Mouse (Mus musculus): ENCODE data around the gene Hist1h4d. TPM values are rescaled to one million over a fixed set of nuclear protein-coding genes. Genes with fewer than 3 reads are reported as not detected.
"Not testable (repeated sequence)": the region's sequence is repeated elsewhere in the genome, so short reads cannot be mapped to it uniquely, and the experiment has no call there.

Gene Hist1h4d
- polyA plus RNA-seq, 1 experiment from 2014 or later = 49.0 TPM

DNA sequence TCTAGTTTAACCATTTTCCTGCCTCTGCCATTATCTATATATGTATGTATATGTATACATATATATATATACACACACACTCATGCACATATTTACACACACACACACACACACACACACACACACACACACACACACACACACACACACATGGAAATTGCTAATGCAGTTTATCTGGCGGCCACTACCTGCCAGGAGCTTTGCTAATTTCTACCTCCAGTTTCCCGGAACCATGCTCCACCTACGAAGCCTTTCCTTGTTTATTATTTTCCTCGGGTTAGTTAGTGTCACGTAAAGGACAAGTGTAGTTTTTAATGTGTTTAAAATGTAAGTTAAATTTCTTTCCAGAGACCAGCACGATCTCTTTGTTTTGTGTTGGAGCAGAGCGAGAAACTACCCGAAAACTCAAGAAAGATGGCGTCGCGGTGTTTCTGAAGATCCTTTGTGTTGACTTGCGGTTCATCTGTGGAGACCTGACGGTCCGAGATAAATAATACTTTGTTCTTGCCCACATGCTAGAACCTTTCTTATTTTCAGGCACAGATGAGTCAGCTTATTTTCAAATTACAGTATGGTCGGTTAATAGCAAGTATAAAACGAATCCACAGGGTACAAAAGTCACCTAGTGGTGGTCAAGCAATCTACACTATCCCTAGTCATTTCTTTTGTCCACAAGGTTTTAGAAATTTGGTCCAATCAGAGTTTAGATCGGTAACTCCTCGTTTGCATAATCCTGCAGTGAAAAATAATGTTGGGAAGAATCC lies 18.5 kb upstream of the Hist1h4d start:
- Histone ChIP-seq H3K9me3 (ENCODE audit: control insufficient read depth, low read length) (no peaks in the 10 kb centered on the region), H3K4me1 (ENCODE audit: control insufficient read depth in 2 of 2, insufficient read depth in 2 of 2, low read length in 2 of 2) (no peaks in the 10 kb centered on the region), H3K27me3 (ENCODE audit: control insufficient read depth, insufficient read depth, low read length) (no peaks in the 10 kb centered on the region), H3K27ac (replicated peaks in 1 of 2; ENCODE audit: control insufficient read depth in 1 of 2, insufficient read depth in 1 of 2, low read depth in 2 of 2, low read length in 2 of 2) (peak overlapping the region; percentile 89 to 99), H3K9ac (ENCODE audit: low read length) (peak overlapping the region; percentile 57), H3K36me3 (ENCODE audit: control insufficient read depth, insufficient read depth, low read length) (no peaks in the 10 kb centered on the region), H3K4me3 (ENCODE audit: control insufficient read depth in 1 of 2, insufficient read depth in 1 of 2, low read depth in 1 of 2, low read length in 2 of 2) (peak overlapping the region; percentile 40 to 44), H3K4me2 (ENCODE audit: low read length) (peak overlapping the region; percentile 74)
- ATAC-seq (ENCODE audit: insufficient number of reproducible peaks, insufficient read depth, low FRiP score, low read depth) = peak; percentile 29; the same call in 1 of the 2 replicates
- WGBS = 3% methylated on average over 18 of the region's 18 CpGs

- no peak for ATAC-seq (ENCODE audit: insufficient number of reproducible peaks, insufficient read depth, low FRiP score, low read depth)
- H3K9ac ChIP-seq (ENCODE audit: low read length) = no peak overlapping the region
- 89% methylated on average over 2 of the region's 2 CpGs for WGBS
- H3K4me1 ChIP-seq (ENCODE audit: control insufficient read depth in 2 of 2, insufficient read depth in 2 of 2, low read length in 2 of 2) = no peaks in the 10 kb centered on the region
- no peak overlapping the region for H3K4me2 ChIP-seq (ENCODE audit: low read length)
- H3K27me3 ChIP-seq (ENCODE audit: control insufficient read depth, insufficient read depth, low read length) = no peaks in the 10 kb centered on the region
- no peaks in the 10 kb centered on the region for H3K9me3 ChIP-seq (ENCODE audit: control insufficient read depth, low read length)
- no peak overlapping the region for H3K27ac ChIP-seq (replicated peaks in 1 of 2; ENCODE audit: control insufficient read depth in 1 of 2, insufficient read depth in 1 of 2, low read depth in 2 of 2, low read length in 2 of 2)
- no peaks in the 10 kb centered on the region for H3K36me3 ChIP-seq (ENCODE audit: control insufficient read depth, insufficient read depth, low read length)
- H3K4me3 ChIP-seq (ENCODE audit: control insufficient read depth in 1 of 2, insufficient read depth in 1 of 2, low read depth in 1 of 2, low read length in 2 of 2) = no peak overlapping the region
Observed at GRCm38 (mm10) chr13:23564482-23564881, 16.9 kb upstream of the Hist1h4d start.

GRCm38 (mm10) chr13:23570261-23571021 lies 11.0 kb upstream of the Hist1h4d start:
- 5% methylated on average over 13 of the region's 41 CpGs for WGBS
- H3K36me3 ChIP-seq (ENCODE audit: control insufficient read depth, insufficient read depth, low read length); ATAC-seq (ENCODE audit: insufficient number of reproducible peaks, insufficient read depth, low FRiP score, low read depth); H3K27me3 ChIP-seq (ENCODE audit: control insufficient read depth, insufficient read depth, low read length); H3K9me3 ChIP-seq (ENCODE audit: control insufficient read depth, low read length): not testable (repeated sequence)
- Histone ChIP-seq H3K4me3 (ENCODE audit: control insufficient read depth in 1 of 2, insufficient read depth in 1 of 2, low read depth in 1 of 2, low read length in 2 of 2) (peak overlapping the region; percentile 44 to 57), H3K4me2 (ENCODE audit: low read length) (peak overlapping the region; percentile 70), H3K27ac (replicated peaks in 1 of 2; ENCODE audit: control insufficient read depth in 1 of 2, insufficient read depth in 1 of 2, low read depth in 2 of 2, low read length in 2 of 2) (peak overlapping the region; percentile 95 to 96), H3K4me1 (ENCODE audit: control insufficient read depth in 2 of 2, insufficient read depth in 2 of 2, low read length in 2 of 2) (peaks cover 3 to 13% of the 10 kb centered on the region in 2 experiments), H3K9ac (ENCODE audit: low read length) (peak overlapping the region; percentile 68)

DNA sequence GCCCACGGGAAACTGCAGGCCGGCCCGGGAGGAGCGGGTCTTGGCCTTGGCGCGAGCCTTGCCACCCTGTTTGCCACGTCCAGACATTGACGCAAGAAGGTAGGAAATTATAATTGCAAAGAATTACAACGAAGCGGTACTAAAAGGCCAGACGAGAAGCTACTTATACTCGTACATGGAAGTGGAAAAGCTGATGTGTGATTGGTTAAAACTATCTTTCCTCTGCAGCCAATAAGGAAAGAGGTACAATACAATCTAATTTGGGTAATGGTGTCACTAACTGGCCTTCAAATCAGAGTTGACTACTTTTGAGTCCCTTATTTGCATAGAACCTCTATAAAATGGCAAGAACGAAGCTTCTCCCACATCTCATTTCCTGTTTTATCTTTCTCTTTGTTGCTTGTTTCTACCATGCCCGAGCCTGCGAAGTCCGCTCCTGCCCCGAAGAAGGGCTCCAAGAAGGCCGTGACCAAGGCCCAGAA lies 10.3 kb upstream of the Hist1h4d start, which contains the start of the genes Hist1h2ae and Hist1h2bg:
TSS of gene Hist1h2ae (minus strand) at position 199 of the 482 bp plus-strand sequence.
TSS of gene Hist1h2bg (plus strand) at position 375 of the 482 bp plus-strand sequence.
- ATAC-seq (ENCODE audit: insufficient number of reproducible peaks, insufficient read depth, low FRiP score, low read depth) = peak; percentile 84
- Histone ChIP-seq H3K36me3 (ENCODE audit: control insufficient read depth, insufficient read depth, low read length) (no peaks in the 10 kb centered on the region), H3K4me1 (ENCODE audit: control insufficient read depth in 2 of 2, insufficient read depth in 2 of 2, low read length in 2 of 2) (peaks cover 3 to 14% of the 10 kb centered on the region in 2 experiments), H3K9ac (ENCODE audit: low read length) (peak within 1 kb of the TSS; percentile 80), H3K27me3 (ENCODE audit: control insufficient read depth, insufficient read depth, low read length) (no peaks in the 10 kb centered on the region), H3K9me3 (ENCODE audit: control insufficient read depth, low read length) (no peaks in the 10 kb centered on the region), H3K4me2 (ENCODE audit: low read length) (peak within 1 kb of the TSS; percentile 70), H3K27ac (replicated peaks in 1 of 2; ENCODE audit: control insufficient read depth in 1 of 2, insufficient read depth in 1 of 2, low read depth in 2 of 2, low read length in 2 of 2) (peak within 1 kb of the TSS; percentile 95 to 96), H3K4me3 (ENCODE audit: control insufficient read depth in 1 of 2, insufficient read depth in 1 of 2, low read depth in 1 of 2, low read length in 2 of 2) (peak within 1 kb of the TSS; percentile 44 to 57)
- under 1% methylated on average over 18 of the region's 18 CpGs for WGBS

GRCm38 (mm10) chr13:23571504-23572217 lies 9.7 kb upstream of the Hist1h4d start:
- H3K4me2 ChIP-seq (ENCODE audit: low read length) = peak overlapping the region; percentile 70
- 2% methylated on average over 10 of the region's 34 CpGs for WGBS
- H3K9ac ChIP-seq (ENCODE audit: low read length) = peak overlapping the region; percentile 80
- not testable (repeated sequence) for H3K36me3 ChIP-seq (ENCODE audit: control insufficient read depth, insufficient read depth, low read length); ATAC-seq (ENCODE audit: insufficient number of reproducible peaks, insufficient read depth, low FRiP score, low read depth); H3K27me3 ChIP-seq (ENCODE audit: control insufficient read depth, insufficient read depth, low read length); H3K9me3 ChIP-seq (ENCODE audit: control insufficient read depth, low read length)
- peak overlapping the region; percentile 92 to 96 for H3K27ac ChIP-seq (replicated peaks in 1 of 2; ENCODE audit: control insufficient read depth in 1 of 2, insufficient read depth in 1 of 2, low read depth in 2 of 2, low read length in 2 of 2)
- peak overlapping the region; percentile 44 to 57 for H3K4me3 ChIP-seq (ENCODE audit: control insufficient read depth in 1 of 2, insufficient read depth in 1 of 2, low read depth in 1 of 2, low read length in 2 of 2)
- peaks cover 3 to 20% of the 10 kb centered on the region in 2 experiments for H3K4me1 ChIP-seq (ENCODE audit: control insufficient read depth in 2 of 2, insufficient read depth in 2 of 2, low read length in 2 of 2)

DNA sequence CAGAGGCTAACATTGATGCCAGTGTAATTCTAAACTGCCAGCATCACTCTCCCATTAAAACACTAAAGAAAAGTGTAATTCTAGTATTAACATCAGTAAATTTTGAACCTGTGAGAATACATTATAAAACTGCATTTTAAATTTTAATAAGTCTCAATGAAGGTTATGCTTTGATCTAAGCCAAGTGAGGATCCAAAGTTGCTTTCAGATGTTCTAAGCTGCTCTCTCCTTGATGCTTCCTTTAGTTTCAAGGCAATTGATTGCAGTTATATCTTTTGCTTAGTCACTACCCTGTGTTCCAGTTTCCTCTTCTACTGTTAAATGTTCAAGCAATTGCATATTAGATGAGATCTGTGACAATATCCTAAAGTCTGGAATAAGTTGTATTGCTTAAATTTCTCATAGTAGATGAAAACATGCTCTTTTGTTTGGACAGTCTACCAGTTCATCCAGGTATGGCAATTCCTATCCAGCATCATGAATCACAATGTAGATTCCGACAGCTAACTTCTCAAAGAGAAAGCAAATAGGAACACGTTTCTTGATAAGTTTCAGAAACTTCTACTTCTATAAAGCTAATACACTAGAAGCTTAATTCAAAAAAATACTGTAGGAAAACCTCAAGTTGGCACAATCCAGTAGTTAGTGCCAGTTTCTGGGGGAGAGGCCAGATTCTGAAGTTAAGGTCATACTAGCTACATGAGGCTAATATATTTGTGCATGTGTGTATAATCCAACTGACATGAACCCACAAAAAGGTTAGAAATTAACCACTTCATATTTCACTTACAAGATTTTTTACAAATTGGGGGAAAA lies 9.0 kb upstream of the Hist1h4d start:
- Histone ChIP-seq H3K27ac (replicated peaks in 1 of 2; ENCODE audit: control insufficient read depth in 1 of 2, insufficient read depth in 1 of 2, low read depth in 2 of 2, low read length in 2 of 2) (peak overlapping the region in 1 of 2 experiments; percentile 96; a peak in 2 of 4 replicates), H3K9me3 (ENCODE audit: control insufficient read depth, low read length) (no peaks in the 10 kb centered on the region), H3K4me1 (ENCODE audit: control insufficient read depth in 2 of 2, insufficient read depth in 2 of 2, low read length in 2 of 2) (peaks cover 3 to 23% of the 10 kb centered on the region in 2 experiments), H3K36me3 (ENCODE audit: control insufficient read depth, insufficient read depth, low read length) (no peaks in the 10 kb centered on the region), H3K4me3 (ENCODE audit: control insufficient read depth in 1 of 2, insufficient read depth in 1 of 2, low read depth in 1 of 2, low read length in 2 of 2) (peak overlapping the region in 1 of 2 experiments; percentile 44; a peak in 2 of 4 replicates), H3K27me3 (ENCODE audit: control insufficient read depth, insufficient read depth, low read length) (no peaks in the 10 kb centered on the region), H3K9ac (ENCODE audit: low read length) (peak overlapping the region; percentile 80), H3K4me2 (ENCODE audit: low read length) (peak overlapping the region; percentile 70)
- 46% methylated on average over 2 of the region's 2 CpGs for WGBS
- no peak for ATAC-seq (ENCODE audit: insufficient number of reproducible peaks, insufficient read depth, low FRiP score, low read depth)

All from heart, embryonic 14.5 days (tissue).